Mouse (Mus musculus): ENCODE data around the gene Bhlhe40. TPM values are rescaled to one million over a fixed set of nuclear protein-coding genes. Genes with fewer than 3 reads are reported as not detected.
A peak's percentile ranks its signal among the peaks of the same experiment; 100 is the strongest.

The Bhlhe40 gene
- polyA plus RNA-seq, 1 experiment from 2014 or later, result 78.9 TPM

DNA sequence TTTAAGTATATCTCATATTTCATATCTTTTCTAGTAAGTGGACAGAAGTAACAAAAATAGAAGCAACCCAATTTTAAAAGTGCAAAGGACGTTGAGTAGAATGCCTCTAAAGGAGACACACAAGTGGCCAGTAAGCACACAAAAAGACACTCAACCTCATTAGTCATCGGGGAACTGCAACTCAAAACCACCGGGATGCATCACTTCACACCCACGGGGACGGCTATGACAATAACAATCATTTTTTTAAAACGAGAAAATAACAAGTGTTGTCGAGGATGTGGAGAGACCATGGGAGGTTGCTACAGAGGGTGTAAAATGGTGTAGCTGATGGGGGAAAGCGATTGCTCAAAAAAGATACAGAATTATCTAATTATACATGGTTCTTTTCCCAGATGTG lies 11.7 kb downstream of the Bhlhe40 start:
- Histone ChIP-seq H3K27me3 (replicated peaks; ENCODE audit: control insufficient read depth, insufficient read depth, low read length) (no peaks in the 10 kb centered on the region), H3K4me2 (replicated peaks; ENCODE audit: low read depth) (no peak overlapping the region), H3K4me3 (ENCODE audit: low read depth, low read length) (no peak overlapping the region), H3K36me3 (ENCODE audit: control insufficient read depth, insufficient read depth) (peaks cover 1% of the 10 kb centered on the region; the same call in 1 of the 2 replicates), H3K27ac (ENCODE audit: low read depth, low read length) (no peak overlapping the region), H3K9me3 (ENCODE audit: control insufficient read depth) (no peaks in the 10 kb centered on the region), H3K4me1 (replicated peaks; ENCODE audit: control insufficient read depth, insufficient read depth, low read length) (no peaks in the 10 kb centered on the region; the same call in 1 of the 2 replicates), H3K9ac (ENCODE audit: low read depth, low read length) (no peak overlapping the region)
- WGBS, result 78% methylated on average over 8 of the region's 8 CpGs
- no peak for TF ChIP-seq CTCF (IDR thresholded peaks at IDR 0.05; ENCODE audit: low read depth)
- no peak for ATAC-seq

DNA sequence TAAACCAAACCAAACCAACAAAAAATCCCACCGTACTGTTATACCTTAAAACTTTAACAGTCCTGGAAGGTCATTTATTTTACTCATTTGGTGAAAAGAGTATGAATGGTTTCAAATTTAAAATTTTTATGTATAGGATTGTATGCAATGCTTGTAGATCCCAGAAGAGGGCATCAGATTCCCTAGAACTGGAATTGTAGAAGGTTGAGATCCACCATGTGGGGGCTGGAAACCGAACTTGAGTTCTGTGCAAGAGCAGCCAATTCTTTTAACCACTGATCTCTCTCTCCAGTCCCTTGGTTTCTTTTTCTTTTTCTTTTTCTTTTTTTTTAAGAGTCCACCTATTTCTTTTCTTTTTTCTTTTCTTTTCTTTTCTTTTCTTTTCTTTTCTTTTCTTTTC lies 13.8 kb downstream of the Bhlhe40 start:
- H3K9me3 ChIP-seq (ENCODE audit: control insufficient read depth), result no peaks in the 10 kb centered on the region
- H3K9ac ChIP-seq (ENCODE audit: low read depth, low read length), result no peak overlapping the region
- H3K4me2 ChIP-seq (replicated peaks; ENCODE audit: low read depth), result no peak overlapping the region
- WGBS, result 89% methylated on average over 2 of the region's 2 CpGs
- no peaks in the 10 kb centered on the region for H3K36me3 ChIP-seq (ENCODE audit: control insufficient read depth, insufficient read depth)
- ATAC-seq, result no peak
- peaks cover 6% of the 10 kb centered on the region; the same call in 1 of the 2 replicates for H3K4me1 ChIP-seq (replicated peaks; ENCODE audit: control insufficient read depth, insufficient read depth, low read length)
- H3K4me3 ChIP-seq (ENCODE audit: low read depth, low read length), result no peak overlapping the region
- H3K27me3 ChIP-seq (replicated peaks; ENCODE audit: control insufficient read depth, insufficient read depth, low read length), result no peaks in the 10 kb centered on the region
- H3K27ac ChIP-seq (ENCODE audit: low read depth, low read length), result no peak overlapping the region
- TF ChIP-seq CTCF (IDR thresholded peaks at IDR 0.05; ENCODE audit: low read depth), result peak; percentile 23

DNA sequence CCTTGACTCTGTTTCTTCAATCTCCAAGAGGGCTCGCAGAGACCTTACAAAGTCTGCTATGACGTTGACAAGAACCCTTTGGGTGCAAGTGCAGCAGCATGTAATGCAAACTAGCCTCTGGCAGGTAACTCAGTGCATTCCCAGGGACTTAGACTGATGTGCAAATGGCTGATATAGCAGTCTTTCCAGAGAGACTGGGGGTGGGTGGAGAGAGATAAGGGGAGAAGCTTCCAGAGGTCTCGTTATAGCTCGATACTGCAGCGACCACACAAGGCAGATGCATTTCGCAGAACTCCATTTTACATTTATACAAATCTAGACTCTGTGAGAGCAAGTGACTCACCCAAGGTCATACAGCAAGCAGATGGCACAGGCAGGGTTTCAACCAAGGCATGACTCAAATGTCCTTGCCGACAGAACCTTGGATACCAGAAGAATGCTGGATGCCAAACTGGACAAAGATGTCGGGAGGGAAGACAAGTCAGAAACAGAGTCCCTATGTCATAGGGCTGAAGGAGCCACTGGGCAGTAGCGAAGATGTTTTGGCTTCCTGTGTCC lies 16.4 kb downstream of the Bhlhe40 start:
- Histone ChIP-seq H3K4me1 (replicated peaks; ENCODE audit: control insufficient read depth, insufficient read depth, low read length) (peaks cover 6% of the 10 kb centered on the region; the same call in 1 of the 2 replicates), H3K36me3 (ENCODE audit: control insufficient read depth, insufficient read depth) (no peaks in the 10 kb centered on the region), H3K9ac (ENCODE audit: low read depth, low read length) (no peak overlapping the region), H3K27ac (ENCODE audit: low read depth, low read length) (no peak overlapping the region), H3K4me3 (ENCODE audit: low read depth, low read length) (no peak overlapping the region), H3K4me2 (replicated peaks; ENCODE audit: low read depth) (no peak overlapping the region), H3K27me3 (replicated peaks; ENCODE audit: control insufficient read depth, insufficient read depth, low read length) (no peaks in the 10 kb centered on the region), H3K9me3 (ENCODE audit: control insufficient read depth) (no peaks in the 10 kb centered on the region)
- TF ChIP-seq CTCF (IDR thresholded peaks at IDR 0.05; ENCODE audit: low read depth), result no peak
- ATAC-seq, result no peak
- WGBS, result 91% methylated on average over 9 of the region's 9 CpGs

DNA sequence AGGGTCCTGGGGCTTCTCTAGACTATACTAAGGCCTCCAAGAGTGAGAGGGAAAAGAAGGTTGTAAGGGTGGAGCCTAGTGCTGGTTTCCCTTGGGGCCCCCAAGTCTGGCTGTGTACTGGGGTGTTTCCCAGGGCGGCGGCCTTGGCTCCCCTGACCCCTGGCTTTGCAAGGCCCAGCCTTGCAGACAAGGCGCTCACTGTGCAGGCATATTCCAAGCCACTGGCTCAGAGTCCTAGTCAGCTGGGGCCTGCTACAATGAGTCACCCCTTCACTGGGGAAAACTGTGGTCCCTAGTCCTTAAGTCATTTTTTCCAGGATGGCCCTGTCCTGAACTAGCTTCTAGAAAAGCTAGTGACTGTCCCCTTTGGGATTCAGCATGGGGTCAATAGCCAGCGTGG lies 17.3 kb downstream of the Bhlhe40 start:
- no peak overlapping the region for H3K4me2 ChIP-seq (replicated peaks; ENCODE audit: low read depth)
- ATAC-seq, result peak; percentile 64; the same call in 1 of the 2 replicates
- no peak for TF ChIP-seq CTCF (IDR thresholded peaks at IDR 0.05; ENCODE audit: low read depth)

DNA sequence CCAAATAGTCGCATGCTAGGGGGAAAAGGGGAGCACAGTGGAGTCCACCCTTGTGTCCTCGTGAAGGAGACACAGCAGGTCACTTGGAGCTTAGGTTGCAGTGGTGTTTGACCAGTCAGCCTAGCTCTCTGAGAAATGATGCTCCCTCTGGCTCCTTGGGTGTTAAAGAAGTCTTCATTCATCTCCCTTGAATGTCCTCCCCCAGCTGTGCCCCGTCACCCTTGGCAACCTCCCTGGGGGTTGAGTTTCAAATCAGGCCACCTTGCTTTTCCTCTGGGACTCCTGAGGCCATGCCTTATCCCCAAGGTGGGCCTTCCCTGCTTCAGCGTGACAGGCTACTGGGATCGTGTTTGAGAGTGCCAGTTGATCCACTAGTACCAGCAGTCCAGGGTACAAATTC lies 17.8 kb downstream of the Bhlhe40 start:
- no peaks in the 10 kb centered on the region for H3K27me3 ChIP-seq (replicated peaks; ENCODE audit: control insufficient read depth, insufficient read depth, low read length)
- H3K36me3 ChIP-seq (ENCODE audit: control insufficient read depth, insufficient read depth), result no peaks in the 10 kb centered on the region
- peaks cover 6% of the 10 kb centered on the region; the same call in 1 of the 2 replicates for H3K4me1 ChIP-seq (replicated peaks; ENCODE audit: control insufficient read depth, insufficient read depth, low read length)
- no peaks in the 10 kb centered on the region for H3K9me3 ChIP-seq (ENCODE audit: control insufficient read depth)
- TF ChIP-seq CTCF (IDR thresholded peaks at IDR 0.05; ENCODE audit: low read depth), result no peak
- 72% methylated on average over 5 of the region's 5 CpGs for WGBS
- no peak overlapping the region for H3K4me2 ChIP-seq (replicated peaks; ENCODE audit: low read depth)
- ATAC-seq, result no peak
- no peak overlapping the region for H3K9ac ChIP-seq (ENCODE audit: low read depth, low read length)
- H3K4me3 ChIP-seq (ENCODE audit: low read depth, low read length), result no peak overlapping the region
- no peak overlapping the region for H3K27ac ChIP-seq (ENCODE audit: low read depth, low read length)

More for the DNA sequence above, 17.3 kb downstream of the Bhlhe40 start:
- Histone ChIP-seq H3K27me3 (replicated peaks; ENCODE audit: control insufficient read depth, insufficient read depth, low read length) (no peaks in the 10 kb centered on the region), H3K4me3 (ENCODE audit: low read depth, low read length) (no peak overlapping the region), H3K9me3 (ENCODE audit: control insufficient read depth) (no peaks in the 10 kb centered on the region), H3K4me1 (replicated peaks; ENCODE audit: control insufficient read depth, insufficient read depth, low read length) (peaks cover 6% of the 10 kb centered on the region; the same call in 1 of the 2 replicates), H3K9ac (ENCODE audit: low read depth, low read length) (no peak overlapping the region), H3K36me3 (ENCODE audit: control insufficient read depth, insufficient read depth) (no peaks in the 10 kb centered on the region), H3K27ac (ENCODE audit: low read depth, low read length) (no peak overlapping the region)
- 77% methylated on average over 4 of the region's 4 CpGs for WGBS

DNA sequence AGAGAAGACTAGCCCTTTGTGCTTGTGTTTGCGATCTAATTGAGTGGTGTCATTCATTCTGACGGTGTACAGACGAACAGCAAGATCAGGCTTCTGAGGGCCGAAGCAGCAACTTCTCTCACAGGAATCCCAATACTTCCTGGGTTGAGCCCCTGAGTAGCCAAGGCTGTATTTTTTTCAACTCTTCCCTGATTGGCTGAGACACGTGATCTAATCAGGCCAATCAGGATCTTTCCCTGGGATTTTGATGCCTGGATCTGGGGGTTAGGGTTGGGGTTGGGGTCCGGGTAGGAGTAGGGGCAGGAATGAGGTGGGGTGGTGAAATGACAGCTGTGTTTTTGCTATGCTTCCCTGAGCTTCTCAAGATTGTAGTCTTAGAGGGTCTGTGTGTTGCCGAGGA lies 20.1 kb downstream of the Bhlhe40 start:
- peaks cover 6% of the 10 kb centered on the region; the same call in 1 of the 2 replicates for H3K4me1 ChIP-seq (replicated peaks; ENCODE audit: control insufficient read depth, insufficient read depth, low read length)
- H3K4me3 ChIP-seq (ENCODE audit: low read depth, low read length), result no peak overlapping the region
- 85% methylated on average over 7 of the region's 7 CpGs for WGBS

More for the DNA sequence above, 20.1 kb downstream of the Bhlhe40 start:
- Histone ChIP-seq H3K36me3 (ENCODE audit: control insufficient read depth, insufficient read depth) (no peaks in the 10 kb centered on the region), H3K27me3 (replicated peaks; ENCODE audit: control insufficient read depth, insufficient read depth, low read length) (no peaks in the 10 kb centered on the region), H3K9me3 (ENCODE audit: control insufficient read depth) (no peaks in the 10 kb centered on the region), H3K27ac (ENCODE audit: low read depth, low read length) (no peak overlapping the region), H3K4me2 (replicated peaks; ENCODE audit: low read depth) (no peak overlapping the region), H3K9ac (ENCODE audit: low read depth, low read length) (no peak overlapping the region)
- no peak for ATAC-seq
- TF ChIP-seq CTCF (IDR thresholded peaks at IDR 0.05; ENCODE audit: low read depth), result no peak
